Mouse (Mus musculus): ENCODE results near the gene Pramef8. TPM values are rescaled to one million over a fixed set of nuclear protein-coding genes. Genes with fewer than 3 reads are reported as not detected.
"Not testable (repeated sequence)": the region's sequence is repeated elsewhere in the genome, so short reads cannot be mapped to it uniquely, and the experiment has no call there.

Gene Pramef8
- 10 to 100 TPM; 11.5 to 12.3 TPM for total RNA-seq (2021)
- long read RNA-seq, experiment 1, transcript Pramef8-201 (4 exons, 3,260 nt) = major isoform, 12 of 18 reads
- long read RNA-seq, experiment 1, partial matches to known transcripts = 4 of 18 reads
- long read RNA-seq, experiment 1, other reads (novel, unspliced or antisense) = 1 of 18 reads
- long read RNA-seq, experiment 2, partial matches to known transcripts = 0 of 6 reads
- long read RNA-seq, experiment 2, other reads (novel, unspliced or antisense) = 2 of 6 reads

GRCm38 (mm10) chr4:143412219-143413092 lies at the start of gene Pramef8:
Pramef8 (plus strand) TSS chr4:143412426.
- peak; percentile 88 to 89 for DNase-seq

DNA sequence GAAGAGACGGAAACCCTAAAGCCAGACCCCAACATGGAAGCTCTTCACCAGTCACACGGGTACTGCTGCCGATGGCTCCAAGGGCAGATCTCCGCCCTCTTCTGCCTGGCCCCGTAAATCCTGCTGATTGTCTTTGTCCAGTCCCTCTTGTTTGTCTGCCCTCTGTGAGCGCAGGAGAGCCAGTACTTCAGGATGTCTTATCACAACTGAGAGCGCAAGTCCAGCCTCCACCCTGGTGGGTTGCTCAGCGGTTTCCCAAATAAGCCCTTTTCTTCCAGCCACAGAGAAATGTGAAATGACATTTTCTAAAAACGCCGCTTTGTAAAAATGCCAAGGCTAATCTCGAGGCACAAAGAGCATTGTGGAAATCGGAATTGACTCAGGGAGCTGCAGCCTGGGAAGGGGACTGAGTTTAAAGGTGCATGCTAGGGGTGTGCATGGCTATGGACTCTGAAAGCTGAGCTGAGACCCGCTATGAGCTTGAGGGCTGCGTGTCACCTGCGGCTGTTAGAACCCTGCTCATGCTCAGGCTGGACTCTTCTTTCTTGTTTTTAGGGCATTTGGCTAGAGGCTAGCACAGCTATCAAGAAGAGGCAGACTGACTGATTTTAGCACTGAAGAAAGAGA lies 45.7 kb upstream of the Pramef8 start:
- peak; percentile 41 to 46 for DNase-seq

DNA sequence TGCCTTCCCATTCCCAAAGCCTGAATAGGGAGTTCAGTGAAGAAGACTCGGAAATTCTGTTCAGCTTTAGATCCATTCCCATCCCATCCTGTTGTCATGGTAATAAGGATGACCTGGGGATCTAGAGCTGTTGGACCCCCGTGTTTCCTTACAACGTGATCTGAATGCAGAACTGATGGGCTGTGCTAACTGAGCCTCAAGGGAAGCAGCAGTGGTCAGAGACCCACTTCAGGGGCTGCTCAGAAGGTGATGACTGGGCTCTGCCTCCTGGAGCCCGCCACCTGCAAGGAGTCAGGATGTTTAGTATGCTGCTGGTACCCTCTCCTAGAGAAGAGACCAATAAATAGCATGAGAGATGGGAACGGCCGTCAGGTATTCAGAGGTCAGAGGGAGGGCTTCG lies 32.7 kb upstream of the Pramef8 start:
- DNase-seq = no peak

- no peak for DNase-seq
Measured at GRCm38 (mm10) chr4:143379931-143380715, 32.1 kb upstream of the Pramef8 start.

DNA sequence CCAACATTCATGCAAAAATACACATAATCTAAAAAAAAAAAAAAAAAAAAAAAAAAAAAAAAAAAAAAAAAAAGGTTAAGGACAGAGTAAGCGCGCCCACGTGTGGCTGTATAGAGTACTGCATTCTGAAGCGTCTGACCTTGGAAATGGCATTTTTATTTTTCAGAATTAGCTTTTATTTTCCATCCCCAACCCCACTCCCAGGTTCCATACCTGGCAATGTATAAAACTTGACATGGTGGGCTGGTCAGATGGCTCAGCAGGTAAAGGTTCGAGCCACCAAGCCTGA lies 31.6 kb upstream of the Pramef8 start:
- peak; percentile 15 to 20 for DNase-seq

- DNase-seq = no peak
Measured at GRCm38 (mm10) chr4:143382163-143382562, 30.1 kb upstream of the Pramef8 start.

DNA sequence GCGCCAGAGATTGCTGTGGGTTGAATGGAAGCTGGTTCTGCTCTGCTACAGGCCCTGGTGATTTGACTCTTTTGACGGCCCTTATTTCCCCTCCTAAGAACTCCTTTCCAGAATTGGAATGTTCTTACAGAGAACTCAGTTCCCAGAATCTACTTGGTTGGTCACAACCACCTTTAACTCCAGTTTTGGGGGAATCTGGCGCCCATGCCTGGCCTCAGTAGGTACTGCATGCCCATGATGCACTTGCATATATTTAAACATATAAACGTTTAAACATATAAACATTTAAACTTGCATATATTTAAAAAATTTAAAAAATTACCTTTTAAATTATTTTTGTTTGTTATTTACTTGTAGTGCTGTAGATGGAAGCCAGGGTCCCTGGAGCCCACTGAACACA lies 28.6 kb upstream of the Pramef8 start:
- DNase-seq = peak in 1 of 2 experiments; percentile 13

DNA sequence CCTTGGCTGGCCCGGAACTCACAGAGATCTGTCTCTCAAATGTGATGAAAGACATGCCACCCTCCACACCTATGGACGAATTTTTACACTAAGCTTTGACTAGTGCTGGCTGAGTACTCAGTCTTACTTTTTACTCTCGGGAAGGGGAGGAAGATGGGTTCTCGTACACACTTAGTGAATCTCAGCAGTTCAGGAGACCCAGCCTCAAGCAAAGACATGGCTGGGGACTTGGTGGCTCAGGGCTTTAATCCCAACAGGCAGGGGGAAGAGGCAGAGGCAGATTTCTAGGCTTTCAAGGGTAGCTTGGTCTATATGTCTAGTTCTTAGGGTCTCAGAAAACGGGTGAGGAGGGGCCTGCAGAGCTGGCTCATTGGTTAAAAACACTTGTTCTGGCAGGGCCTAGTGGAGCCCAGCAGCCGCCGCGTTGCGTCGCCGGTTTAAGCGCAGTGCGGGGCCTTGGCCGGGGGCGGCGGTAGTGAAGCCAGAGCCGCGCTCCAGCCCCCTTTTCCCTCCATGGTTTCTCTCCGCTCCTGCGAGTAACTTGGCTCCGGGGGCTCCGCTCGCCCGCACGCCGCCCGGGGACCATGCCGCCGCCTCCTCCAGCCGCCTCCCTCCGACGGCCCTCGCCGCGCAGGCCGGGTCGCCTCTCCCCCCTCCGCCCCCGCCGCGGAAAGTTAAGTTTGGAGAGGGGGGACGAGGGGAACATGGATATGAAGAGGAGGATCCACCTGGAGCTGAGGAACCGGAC lies 23.1 kb upstream of the Pramef8 start:
- peak; percentile 55 to 62 for DNase-seq

DNA sequence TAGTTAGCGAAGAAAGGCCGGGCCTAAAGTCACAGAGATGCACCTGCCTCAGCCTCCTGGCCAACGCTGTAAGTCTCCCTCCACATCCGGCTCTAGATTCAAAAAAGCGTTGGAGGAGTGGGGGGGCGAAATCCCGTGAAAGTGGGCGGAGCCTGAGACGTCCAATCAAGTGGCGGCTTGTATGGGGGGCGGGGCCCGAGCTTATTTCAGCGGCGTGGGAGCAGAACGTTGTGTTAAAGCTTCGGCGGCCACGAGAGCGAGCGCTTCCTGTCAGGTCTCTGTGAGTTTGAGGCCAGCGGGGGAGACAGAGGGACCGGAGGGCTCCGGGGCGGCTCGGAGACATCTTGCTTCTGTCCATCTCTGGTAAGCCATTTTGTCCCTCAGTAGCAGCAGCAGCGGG lies 18.0 kb upstream of the Pramef8 start, which contains the start of gene Pramel1:
Pramel1 (plus strand) TSS at position 248 of the 400 bp plus-strand sequence.
- DNase-seq = no peak

GRCm38 (mm10) chr4:143411566-143412218 lies 534 bp upstream of the Pramef8 start:
- no peak for DNase-seq

DNA sequence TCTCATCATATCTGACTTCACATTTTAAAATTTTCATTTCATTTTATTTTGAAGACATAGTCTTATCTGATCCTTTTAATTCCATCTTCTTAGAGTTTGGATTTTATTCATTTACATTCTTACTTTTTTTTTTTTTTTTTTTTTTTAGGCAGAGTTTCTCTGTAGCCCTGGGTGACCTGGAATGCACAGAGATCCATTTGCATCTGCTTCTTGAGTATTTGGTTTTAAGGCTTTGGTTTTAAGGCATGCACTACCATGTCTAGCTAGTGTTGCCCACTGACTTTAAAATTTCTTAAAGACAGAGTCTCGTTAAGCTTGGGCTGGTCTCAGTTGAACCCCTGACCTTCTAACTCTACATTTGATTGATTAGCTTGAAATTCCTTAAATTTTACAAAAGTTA lies 1.4 kb downstream of the Pramef8 start:
- DNase-seq = no peak

- DNase-seq = no peak
Measured at GRCm38 (mm10) chr4:143414121-143414520, 1.9 kb downstream of the Pramef8 start.

DNA sequence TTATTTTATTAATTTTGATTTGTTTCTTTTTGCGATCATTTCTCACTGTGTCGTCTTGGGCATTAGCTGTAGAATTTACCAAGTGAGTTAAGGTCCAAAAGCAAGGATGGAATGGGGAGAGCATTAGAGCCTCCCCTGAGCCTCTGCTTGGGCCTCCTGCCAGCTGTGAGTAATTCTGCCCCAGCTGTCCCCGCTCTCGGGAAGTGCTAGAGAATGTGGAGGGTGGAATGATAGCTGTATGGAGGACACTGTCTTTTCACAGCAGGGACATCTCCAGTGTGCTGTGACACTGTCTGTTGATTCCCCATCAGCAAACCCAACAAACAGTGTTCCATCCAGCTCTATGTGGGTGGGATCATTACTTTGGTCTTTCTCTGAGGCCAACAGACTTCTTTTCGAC lies 14.5 kb downstream of the Pramef8 start:
- not testable (repeated sequence) for DNase-seq

GRCm38 (mm10) chr4:143450224-143450623 lies 38.0 kb downstream of the Pramef8 start, which contains the start of gene Oog4:
Oog4 (minus strand) TSS chr4:143450324.
- DNase-seq = no peak

Other genes starting within 250 kb of the Pramef8 start
- gene Prdm2, start 199.4 kb upstream of the Pramef8 start, total RNA-seq (2021) = 10 to 100 TPM; 26.2 to 28.1 TPM
- gene Pdpn, start 112.9 kb upstream of the Pramef8 start, total RNA-seq (2021) = 1 to 10 TPM; 5.1 to 7.4 TPM
- gene Lrrc38, start 62.7 kb upstream of the Pramef8 start, total RNA-seq (2021) = under 1 TPM in 1 of 2 experiments, not detected in 1; 0.26 TPM
- not detected for gene Pramel1, start 18.0 kb upstream of the Pramef8 start, total RNA-seq (2021)
- not detected for gene Oog4, start 37.9 kb downstream of the Pramef8 start, total RNA-seq (2021)
- gene Gm13043, start 98.9 kb downstream of the Pramef8 start, total RNA-seq (2021) = not detected
- gene Gm13040, start 123.5 kb downstream of the Pramef8 start, total RNA-seq (2021) = not detected
- not detected for gene BC080695, start 139.3 kb downstream of the Pramef8 start, total RNA-seq (2021)
- not detected for gene Gm13057, start 139.3 kb downstream of the Pramef8 start, total RNA-seq (2021)
- gene Gm13083, start 202.6 kb downstream of the Pramef8 start, total RNA-seq (2021) = not detected
- not detected for gene Gm13088, start 244.8 kb downstream of the Pramef8 start, total RNA-seq (2021)

Measured in adrenal gland, postnatal 36 days (tissue).